Mouse (Mus musculus) hindbrain, embryonic 15.5 days (tissue): ENCODE data around the gene Cmc2. TPM values are rescaled to one million over a fixed set of nuclear protein-coding genes. Genes with fewer than 3 reads are reported as not detected.

Experiments used
- polyA plus RNA-seq: library from polyadenylated mRNA; unstranded; fragments of >200 nt; fragmentation: Nextera tagmentation; extraction: Ambion mirVana; gene quantifications from 2 replicates; pipeline ENCODE4 v1.2.1, GENCODE M21; 2015

Gene Cmc2
- polyA plus RNA-seq, 1 experiment from 2014 or later = 28.3 TPM

Other genes with a start within 250 kb of the Cmc2 start
- gene Cdyl2, start 188.5 kb downstream of the Cmc2 start, polyA plus RNA-seq = 10.6 and 10.8 TPM in 2 replicates
- 10.1 and 11.1 TPM in 2 replicates for gene Cenpn, start 275 bp upstream of the Cmc2 start, polyA plus RNA-seq
- gene Atmin, start 21.9 kb upstream of the Cmc2 start, polyA plus RNA-seq = 19.3 and 22.7 TPM in 2 replicates
- 8.1 and 8.5 TPM in 2 replicates for gene 1700030J22Rik, start 57.5 kb upstream of the Cmc2 start, polyA plus RNA-seq
- 96.8 and 99.1 TPM in 2 replicates for gene Gcsh, start 72.1 kb upstream of the Cmc2 start, polyA plus RNA-seq
- 0.04 and 0.16 TPM in 2 replicates for gene Pkd1l2, start 161.0 kb upstream of the Cmc2 start, polyA plus RNA-seq
- gene Bco1, start 174.4 kb upstream of the Cmc2 start, polyA plus RNA-seq = 0.21 and 0.32 TPM in 2 replicates
- gene Gan, start 236.7 kb upstream of the Cmc2 start, polyA plus RNA-seq = 3.0 TPM in 2 replicates